Mouse (Mus musculus): ENCODE data around the gene Rab3a.

Rab3a gene

GRCm38 (mm10) chr8:70754043-70754870 lies at the start of gene Rab3a:
Rab3a (plus strand) TSS chr8:70754679.
- in situ Hi-C loops (cut with MboI), result loop anchor here (5.0 kb wide), 1 partner anchor 37 kb away; the partner anchor contains the start of gene Gm3336

- in situ Hi-C loops (cut with MboI), result loop anchor here (5.0 kb wide), 1 partner anchor 36 kb away; the partner anchor contains the start of gene Lsm4
Measured at GRCm38 (mm10) chr8:70708281-70708680, 46.2 kb upstream of the Rab3a start.

GRCm38 (mm10) chr8:70709794-70710193 lies 44.7 kb upstream of the Rab3a start:
- in situ Hi-C loops (cut with MboI), result loop anchor here (5.0 to 10.0 kb wide), 2 partner anchors 37 to 135 kb away; partner anchors contain the start of gene Lsm4

- in situ Hi-C loops (cut with MboI), result loop anchor here (10.0 kb wide), 1 partner anchor 135 kb away; no protein-coding TSS in a partner anchor
Measured at GRCm38 (mm10) chr8:70710296-70710695, 44.2 kb upstream of the Rab3a start.

DNA sequence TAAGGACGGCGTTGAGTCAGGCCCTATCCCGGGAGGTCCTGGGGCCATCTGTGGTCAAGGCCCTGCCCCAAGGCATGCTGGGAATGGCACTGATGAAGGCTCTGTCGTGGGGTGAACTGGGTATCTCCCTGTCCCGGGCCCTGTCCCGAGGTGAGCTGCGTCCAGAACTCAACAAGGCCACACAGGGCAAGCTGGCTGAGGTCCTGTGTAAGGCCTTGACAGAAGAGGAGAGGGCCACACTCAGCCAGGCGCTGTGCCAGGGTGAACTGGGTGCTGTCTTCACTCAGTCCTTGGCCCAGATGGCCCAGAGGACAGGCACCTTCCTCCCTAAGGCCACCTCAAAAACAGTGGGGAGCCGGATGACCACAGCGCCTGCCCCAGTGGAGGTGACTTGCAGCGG lies 43.4 kb upstream of the Rab3a start:
- in situ Hi-C loops (cut with MboI), result loop anchor here (10.0 kb wide), 1 partner anchor 134 kb away; no protein-coding TSS in a partner anchor

GRCm38 (mm10) chr8:70713991-70714390 lies 40.5 kb upstream of the Rab3a start:
- in situ Hi-C loops (cut with MboI), result loop anchor here (10.0 kb wide), 1 partner anchor 131 kb away; no protein-coding TSS in a partner anchor

GRCm38 (mm10) chr8:70715086-70715485 lies 39.4 kb upstream of the Rab3a start:
- in situ Hi-C loops (cut with MboI), result loop anchor here (5.0 to 10.0 kb wide), 2 partner anchors 37 to 130 kb away; partner anchors contain the start of gene Rab3a

DNA sequence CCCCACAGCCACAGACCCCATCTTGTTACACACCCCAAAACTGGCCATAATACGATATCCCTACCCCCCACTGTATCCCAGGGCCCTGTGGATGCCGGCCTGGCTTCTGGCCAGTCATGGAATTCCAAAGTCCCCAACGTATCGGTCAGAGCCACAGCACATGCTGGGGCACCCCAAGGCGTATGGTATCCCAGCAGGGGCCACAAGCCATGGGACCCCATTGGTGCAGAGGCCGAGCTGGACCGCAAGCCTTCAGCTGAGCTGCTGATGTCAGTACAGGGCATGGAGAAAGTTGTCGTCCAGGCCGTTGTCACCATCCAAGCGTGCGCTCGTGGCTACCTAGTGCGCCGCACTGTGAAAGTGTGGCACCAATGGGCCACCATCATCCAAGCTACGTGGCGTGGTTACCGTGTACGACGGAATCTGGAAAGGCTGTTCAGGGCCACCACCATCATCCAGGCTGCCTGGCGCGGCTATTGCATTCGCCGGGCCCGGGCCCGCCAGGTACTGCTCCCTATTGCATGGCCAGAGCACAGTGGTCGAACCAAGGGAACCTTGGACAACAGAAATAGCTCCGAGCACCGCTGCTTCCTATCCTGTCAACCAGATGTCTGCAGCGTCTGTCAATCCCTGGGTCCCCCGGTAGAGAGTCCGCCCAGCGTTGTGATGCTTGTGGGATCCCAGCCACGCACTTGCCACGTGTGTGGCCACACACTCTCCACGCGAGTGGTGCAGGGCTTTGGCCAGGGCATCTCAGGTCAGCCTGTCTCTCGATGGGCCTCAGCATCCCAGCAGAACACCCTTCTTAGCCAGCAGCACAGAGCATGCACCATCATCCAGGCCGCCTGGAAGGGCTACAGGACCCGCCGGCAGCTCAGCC lies 37.7 kb upstream of the Rab3a start:
- in situ Hi-C loops (cut with MboI), result loop anchor here (5.0 to 10.0 kb wide), 2 partner anchors 36 to 128 kb away; partner anchors contain the start of gene Rab3a

GRCm38 (mm10) chr8:70718297-70718696 lies 36.2 kb upstream of the Rab3a start, which contains the start of gene Gm3336:
Gm3336 (plus strand) TSS chr8:70718543.
- in situ Hi-C loops (cut with MboI), result loop anchor here (5.0 to 10.0 kb wide), 2 partner anchors 34 to 127 kb away; partner anchors contain the start of gene Rab3a

DNA sequence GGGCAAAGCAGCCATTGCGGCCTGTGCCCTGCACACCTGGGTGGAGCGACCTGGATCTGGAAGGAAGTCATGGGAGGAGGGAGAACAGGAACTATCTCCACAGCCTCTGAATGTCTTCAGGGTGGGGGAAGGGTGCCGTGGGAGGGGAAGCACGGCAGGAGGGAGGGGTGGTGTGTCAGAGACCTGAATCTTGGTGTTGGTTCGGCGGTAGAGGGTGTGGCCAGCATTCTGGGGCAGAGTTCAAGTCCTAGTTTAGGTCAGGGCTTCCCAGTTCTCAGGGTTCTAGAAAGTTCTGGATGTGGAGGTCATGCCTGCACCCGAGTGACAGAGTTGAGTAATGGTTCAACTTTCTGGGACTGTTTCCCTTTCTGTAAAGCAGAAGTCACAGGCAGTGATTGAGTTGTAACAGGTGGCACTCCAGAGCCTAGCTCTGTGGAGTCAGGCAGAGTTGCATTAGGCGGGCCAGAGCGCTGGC lies 34.6 kb upstream of the Rab3a start:
- in situ Hi-C loops (cut with MboI), result loop anchor here (5.0 to 10.0 kb wide), 2 partner anchors 32 to 125 kb away; partner anchors contain the start of gene Rab3a

GRCm38 (mm10) chr8:70720739-70721138 lies 33.7 kb upstream of the Rab3a start:
- in situ Hi-C loops (cut with MboI), result no loop called here

DNA sequence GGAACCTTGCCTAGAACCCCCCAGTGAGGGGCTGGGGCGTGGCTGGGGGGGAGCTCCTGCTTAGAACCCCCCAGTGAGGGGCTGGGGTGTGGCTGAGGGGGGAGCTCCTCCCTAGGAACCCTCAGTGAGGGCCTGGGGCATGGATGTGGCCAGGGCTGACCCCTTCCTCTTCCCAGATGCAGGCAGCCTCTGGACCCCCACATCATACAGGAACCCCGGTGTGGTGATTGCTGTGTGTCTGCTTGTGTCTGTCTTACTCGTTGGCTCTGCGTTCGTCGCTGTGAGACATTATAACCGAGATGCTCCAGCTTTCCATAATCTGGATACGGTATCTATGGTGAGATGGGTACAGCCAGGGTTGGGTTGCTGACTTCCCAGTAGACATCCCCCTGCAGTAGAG lies 32.9 kb upstream of the Rab3a start:
- in situ Hi-C loops (cut with MboI), result no loop called here

- in situ Hi-C loops (cut with MboI), result no loop called here
Measured at GRCm38 (mm10) chr8:70723486-70724210, 30.8 kb upstream of the Rab3a start, which contains the start of gene Pde4c. Pde4c (plus strand) TSS chr8:70723720.

GRCm38 (mm10) chr8:70724216-70724615 lies 30.3 kb upstream of the Rab3a start:
- in situ Hi-C loops (cut with MboI), result no loop called here

DNA sequence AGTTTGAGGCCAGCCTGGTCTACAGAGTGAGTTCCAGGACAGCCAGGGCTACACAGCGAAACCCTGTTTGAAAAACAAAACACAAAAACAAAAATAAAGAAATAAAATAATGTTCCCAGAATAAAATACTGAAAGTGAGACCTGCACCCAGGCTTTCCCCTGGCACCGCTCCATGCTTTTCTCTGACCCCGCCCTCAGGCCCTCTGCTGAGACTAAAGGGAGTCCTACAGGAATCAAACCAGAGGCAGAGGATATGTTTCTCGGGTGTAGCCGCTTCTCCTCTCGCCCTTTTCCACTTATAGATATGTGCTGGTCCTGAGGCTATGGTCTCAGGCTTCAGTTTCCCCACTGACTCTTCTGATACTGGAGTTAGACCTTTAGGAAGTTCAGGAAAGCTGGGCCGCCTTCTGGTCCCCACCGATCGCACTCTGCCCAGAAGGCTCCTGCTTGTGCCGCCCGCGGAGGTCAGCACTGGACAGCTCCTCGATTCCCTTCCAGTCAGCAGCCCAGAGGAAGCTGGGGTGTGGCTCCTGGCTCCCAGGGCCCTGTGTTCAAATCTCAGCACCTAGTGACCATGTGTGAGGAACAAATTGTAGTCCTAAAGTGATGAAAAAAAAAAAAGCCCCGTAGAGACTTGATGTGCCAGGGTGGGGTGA lies 28.6 kb upstream of the Rab3a start:
- in situ Hi-C loops (cut with MboI), result no loop called here

DNA sequence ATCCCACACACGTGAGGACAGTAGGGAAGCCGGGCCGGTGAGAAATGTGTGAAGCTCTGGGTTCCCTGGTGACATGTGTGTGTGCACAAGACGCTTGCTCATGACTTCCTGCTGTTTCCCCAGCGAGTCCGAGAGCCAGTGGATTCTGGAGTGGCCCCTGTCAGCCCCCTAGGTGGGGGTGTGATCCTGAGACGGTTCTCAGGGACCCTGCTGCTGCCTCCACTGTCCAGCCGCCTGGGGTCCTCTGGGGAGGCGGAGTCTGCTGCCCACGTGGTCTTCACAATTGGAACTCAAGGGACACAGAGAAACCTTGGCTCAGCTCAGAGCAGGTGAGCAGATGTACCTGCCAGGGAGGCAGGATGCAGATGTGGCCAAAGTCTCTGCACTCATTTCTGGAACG lies 27.8 kb upstream of the Rab3a start:
- in situ Hi-C loops (cut with MboI), result no loop called here

DNA sequence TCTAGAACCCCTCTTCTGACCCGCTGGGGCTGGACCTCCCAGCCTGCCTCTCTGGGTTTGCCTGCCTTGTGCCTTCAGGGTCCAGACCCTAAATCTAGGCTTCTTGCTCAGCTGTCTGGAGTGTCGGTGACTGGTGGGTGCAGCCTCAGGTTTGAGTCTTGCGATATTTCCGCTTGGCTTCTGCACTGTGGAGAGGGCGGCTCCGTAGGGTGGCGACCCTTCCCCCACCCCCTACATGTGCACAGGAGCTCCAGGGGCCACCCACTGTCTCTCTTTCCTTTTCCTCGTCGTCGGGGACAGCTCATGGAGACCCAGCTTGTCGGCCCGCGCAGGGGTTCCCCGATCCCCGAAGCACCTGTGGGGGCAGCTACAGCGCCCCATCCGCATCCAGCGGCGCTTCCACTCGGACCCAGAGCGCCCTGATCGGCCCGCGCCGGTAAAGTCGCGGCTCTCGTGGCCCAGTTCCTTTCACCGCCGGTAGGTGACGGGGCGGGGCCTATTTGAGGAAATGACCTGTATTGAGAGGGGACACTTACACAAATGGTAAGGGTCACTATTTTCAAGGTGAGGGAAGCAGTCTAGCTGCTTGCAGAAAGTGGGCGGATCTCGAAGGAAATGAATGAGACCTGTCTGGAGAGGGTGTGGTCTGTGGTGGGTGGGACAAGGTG lies 24.5 kb upstream of the Rab3a start:
- in situ Hi-C loops (cut with MboI), result no loop called here

- in situ Hi-C loops (cut with MboI), result no loop called here
Measured at GRCm38 (mm10) chr8:70730956-70731355, 23.5 kb upstream of the Rab3a start.

- in situ Hi-C loops (cut with MboI), result no loop called here
Measured at GRCm38 (mm10) chr8:70737705-70738104, 16.8 kb upstream of the Rab3a start.

- in situ Hi-C loops (cut with MboI), result no loop called here
Measured at GRCm38 (mm10) chr8:70738211-70738610, 16.3 kb upstream of the Rab3a start.

Data from mature B cell (primary cell).